Mouse (Mus musculus): ENCODE measurements around the gene Erg.

Gene Erg

GRCm38 (mm10) chr16:95585541-95586310, 667 bp downstream of the Erg start:
- DNase-seq (ENCODE audit: low read depth, low spot score) = no peak

GRCm38 (mm10) chr16:95584751-95585528, 1.5 kb downstream of the Erg start:
- no peak for DNase-seq (ENCODE audit: low read depth, low spot score)

GRCm38 (mm10) chr16:95579289-95579688, 7.1 kb downstream of the Erg start:
- no peak for DNase-seq (ENCODE audit: low read depth, low spot score)

- no peak for DNase-seq (ENCODE audit: low read depth, low spot score)
These were observed 13.2 kb downstream of the Erg start for GRCm38 (mm10) chr16:95573163-95573562.

GRCm38 (mm10) chr16:95570616-95571015, 15.8 kb downstream of the Erg start:
- no peak for DNase-seq (ENCODE audit: low read depth, low spot score)

- DNase-seq (ENCODE audit: low read depth, low spot score) = no peak
These were observed 29.6 kb downstream of the Erg start for GRCm38 (mm10) chr16:95556834-95557233.

GRCm38 (mm10) chr16:95553136-95553535, 33.3 kb downstream of the Erg start:
- no peak for DNase-seq (ENCODE audit: low read depth, low spot score)

GRCm38 (mm10) chr16:95552495-95552894, 33.9 kb downstream of the Erg start:
- DNase-seq (ENCODE audit: low read depth, low spot score) = no peak

- no peak for DNase-seq (ENCODE audit: low read depth, low spot score)
These were observed 35.9 kb downstream of the Erg start for GRCm38 (mm10) chr16:95550496-95550895.

GRCm38 (mm10) chr16:95544753-95545152, 41.6 kb downstream of the Erg start:
- DNase-seq (ENCODE audit: low read depth, low spot score) = no peak

GRCm38 (mm10) chr16:95543471-95543870, 42.9 kb downstream of the Erg start:
- no peak for DNase-seq (ENCODE audit: low read depth, low spot score)

GRCm38 (mm10) chr16:95535151-95535550, 51.2 kb downstream of the Erg start:
- no peak for DNase-seq (ENCODE audit: low read depth, low spot score)

GRCm38 (mm10) chr16:95532387-95533077, 53.9 kb downstream of the Erg start:
- no peak for DNase-seq (ENCODE audit: low read depth, low spot score)

- DNase-seq (ENCODE audit: low read depth, low spot score) = no peak
These were observed 58.8 kb downstream of the Erg start for GRCm38 (mm10) chr16:95527561-95527960.

GRCm38 (mm10) chr16:95519520-95519919, 66.9 kb downstream of the Erg start:
- DNase-seq (ENCODE audit: low read depth, low spot score) = no peak

- no peak for DNase-seq (ENCODE audit: low read depth, low spot score)
These were observed 80.3 kb downstream of the Erg start for GRCm38 (mm10) chr16:95506051-95506450.

- no peak for DNase-seq (ENCODE audit: low read depth, low spot score)
These were observed 89.7 kb downstream of the Erg start for GRCm38 (mm10) chr16:95496582-95497300.

- DNase-seq (ENCODE audit: low read depth, low spot score) = no peak
These were observed 92.3 kb downstream of the Erg start for GRCm38 (mm10) chr16:95494108-95494507.

- no peak for DNase-seq (ENCODE audit: low read depth, low spot score)
These were observed 93.1 kb downstream of the Erg start for GRCm38 (mm10) chr16:95493336-95493735.

- DNase-seq (ENCODE audit: low read depth, low spot score) = no peak
These were observed 94.2 kb downstream of the Erg start for GRCm38 (mm10) chr16:95492146-95492545.

- no peak for DNase-seq (ENCODE audit: low read depth, low spot score)
These were observed 96.0 kb downstream of the Erg start for GRCm38 (mm10) chr16:95490386-95490785.
